Mouse (Mus musculus): ENCODE measurements around the gene Tssc4.

Gene Tssc4

DNA sequence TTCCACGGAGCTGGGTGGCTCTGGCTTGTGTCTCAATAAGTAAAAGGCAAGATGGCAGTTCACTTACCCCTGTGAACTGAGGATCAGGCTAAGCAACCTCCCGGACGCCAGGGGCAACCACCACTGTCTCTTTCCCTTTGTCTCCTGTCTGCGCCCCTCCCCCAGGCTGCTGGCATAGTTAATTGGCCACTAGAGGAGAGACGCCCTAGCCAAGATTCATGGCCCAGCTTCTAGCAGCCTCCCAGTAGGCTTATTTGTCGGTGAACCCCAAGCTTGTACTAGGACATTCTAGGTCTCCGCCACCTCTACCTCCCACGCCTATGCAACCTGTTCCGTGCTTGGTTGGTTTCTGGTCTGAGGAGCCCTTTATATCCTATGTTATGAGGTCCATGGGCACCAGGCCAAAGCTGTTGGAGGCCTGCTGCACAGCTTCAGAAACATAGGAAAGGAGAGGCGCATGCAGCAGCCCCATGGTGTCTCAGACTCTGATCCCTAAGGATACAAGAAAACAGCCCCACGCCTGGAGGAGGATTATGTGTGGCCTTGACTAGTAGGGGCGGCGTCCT, 650 bp upstream of the Tssc4 start:
- DNase-seq (ENCODE audit: low spot score in 2 of 2) = no peak

DNA sequence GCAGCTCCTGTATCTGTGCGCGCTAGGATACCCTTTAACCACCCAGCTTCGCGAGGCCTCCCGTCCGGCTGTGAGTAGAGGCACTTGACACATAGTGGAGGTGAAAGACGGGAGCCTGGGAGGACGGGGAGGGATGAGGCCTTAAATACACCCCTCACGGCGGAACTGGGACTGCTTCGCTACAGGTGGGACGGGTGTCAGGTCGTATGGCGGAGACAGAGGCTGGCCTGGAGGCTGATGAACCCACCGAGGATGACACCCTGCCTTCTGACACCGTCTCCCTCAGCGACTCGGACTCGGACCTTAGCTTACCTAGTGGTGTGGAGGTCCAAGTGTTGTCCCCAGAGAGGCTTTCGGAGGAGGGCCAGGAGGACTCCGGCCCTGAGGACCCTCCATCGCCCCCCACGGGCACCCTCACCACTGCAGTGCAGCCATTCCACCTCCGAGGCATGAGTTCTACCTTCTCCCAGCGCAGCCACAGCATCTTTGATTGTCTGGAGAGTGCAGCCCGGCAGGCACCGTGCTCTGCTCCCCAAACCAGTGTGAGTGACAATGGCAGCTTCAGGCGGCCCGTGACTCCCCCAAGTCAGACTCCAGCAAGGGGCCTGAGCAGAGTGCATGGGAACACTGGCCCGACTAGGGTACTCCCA, 827 bp downstream of the Tssc4 start:
- DNase-seq (ENCODE audit: low spot score in 2 of 2) = peak in 1 of 2 experiments; percentile 37

DNA sequence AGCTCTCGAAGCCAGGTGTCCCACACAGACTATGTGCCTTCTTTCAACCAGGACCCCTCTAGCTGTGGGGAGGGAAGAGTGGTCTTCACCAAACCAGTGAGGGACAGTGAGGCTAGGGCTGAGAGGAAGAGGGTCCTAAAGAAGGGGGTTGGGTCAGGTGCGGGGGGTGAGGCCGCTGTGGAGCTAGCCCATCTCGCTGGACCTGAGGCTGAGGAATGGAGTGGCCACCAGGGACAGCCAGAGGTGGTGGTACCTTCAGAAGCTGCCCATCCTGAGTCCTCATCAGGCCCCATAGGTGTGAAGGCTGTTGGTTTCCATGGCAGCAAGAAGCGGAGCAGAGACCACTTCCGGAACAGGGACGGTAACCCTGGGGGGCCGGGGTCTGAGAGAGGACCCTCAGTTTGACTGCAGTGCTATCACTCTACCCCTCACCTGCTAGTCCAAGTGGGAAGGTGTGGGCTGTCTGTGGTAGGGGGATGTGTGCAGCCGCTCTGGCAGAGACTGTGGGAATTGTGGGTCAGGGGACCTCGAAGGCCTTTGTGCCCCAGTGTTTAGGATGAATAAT, 1.5 kb downstream of the Tssc4 start:
- DNase-seq (ENCODE audit: low spot score in 2 of 2) = no peak

DNA sequence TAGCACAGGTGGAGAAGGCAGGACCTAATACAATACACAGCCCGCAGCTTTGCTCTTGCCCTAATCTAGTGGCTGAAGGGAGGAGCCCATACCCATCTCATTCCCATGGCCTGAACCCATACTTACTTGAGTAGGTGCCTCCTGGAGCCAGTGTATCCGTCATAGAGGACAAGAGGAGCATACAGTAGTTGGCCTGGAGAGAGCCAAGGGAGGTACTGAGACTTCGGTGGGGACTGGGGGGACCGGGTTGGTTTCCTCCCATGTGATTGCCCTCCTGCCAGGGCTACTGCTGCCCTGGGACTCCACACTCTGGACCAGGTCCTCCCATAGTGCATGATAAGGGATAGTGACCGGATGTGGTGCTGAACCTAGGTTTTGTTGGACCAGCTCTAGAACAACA, 3.6 kb downstream of the Tssc4 start:
- DNase-seq (ENCODE audit: low spot score in 2 of 2) = no peak

DNA sequence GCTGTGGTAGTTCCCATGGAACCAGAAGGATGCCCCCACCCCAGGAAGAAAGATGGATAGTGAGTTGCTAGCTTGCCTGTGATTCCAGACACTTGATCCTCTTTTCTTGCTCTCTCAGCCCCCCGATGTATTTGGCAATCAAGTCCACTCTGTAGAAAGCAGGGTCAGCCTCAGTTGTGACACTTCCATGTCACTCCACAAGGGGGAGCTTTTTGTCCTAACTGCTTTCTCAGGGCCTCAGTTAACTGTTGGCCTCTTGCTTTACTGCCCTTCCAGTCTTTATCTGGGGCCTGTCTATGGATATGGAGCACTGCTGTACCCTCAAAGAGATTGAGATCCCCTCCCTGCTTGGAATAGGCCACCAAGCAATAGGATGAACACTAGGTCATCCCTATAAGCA, 4.0 kb downstream of the Tssc4 start:
- peak; percentile 44 to 55 for DNase-seq (ENCODE audit: low spot score in 2 of 2)

DNA sequence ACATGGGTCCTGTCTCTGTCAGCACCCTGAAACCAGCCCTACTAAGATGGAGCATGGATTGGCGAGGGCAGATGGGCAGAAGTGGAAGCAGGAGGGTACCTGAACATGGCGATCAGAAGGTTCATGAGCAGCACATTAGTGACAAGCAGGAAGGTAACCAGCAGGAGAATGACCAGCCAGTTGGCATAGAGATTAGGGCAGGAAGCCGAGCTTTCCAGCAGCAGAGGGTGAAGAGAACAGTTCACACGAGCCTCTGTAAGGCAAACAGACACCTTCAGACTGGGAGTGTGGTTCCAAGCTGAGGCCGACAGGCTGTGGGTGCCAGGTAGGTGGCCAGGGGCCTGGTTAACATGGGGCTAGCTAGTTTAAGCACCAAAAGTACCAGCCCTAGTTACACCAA, 6.3 kb downstream of the Tssc4 start:
- DNase-seq (ENCODE audit: low spot score in 2 of 2) = no peak

- DNase-seq (ENCODE audit: low spot score in 2 of 2) = no peak
These were observed 8.3 kb downstream of the Tssc4 start for GRCm38 (mm10) chr7:143077351-143077750.

- no peak for DNase-seq (ENCODE audit: low spot score in 2 of 2)
These were observed 13.0 kb downstream of the Tssc4 start for GRCm38 (mm10) chr7:143082024-143082423.

DNA sequence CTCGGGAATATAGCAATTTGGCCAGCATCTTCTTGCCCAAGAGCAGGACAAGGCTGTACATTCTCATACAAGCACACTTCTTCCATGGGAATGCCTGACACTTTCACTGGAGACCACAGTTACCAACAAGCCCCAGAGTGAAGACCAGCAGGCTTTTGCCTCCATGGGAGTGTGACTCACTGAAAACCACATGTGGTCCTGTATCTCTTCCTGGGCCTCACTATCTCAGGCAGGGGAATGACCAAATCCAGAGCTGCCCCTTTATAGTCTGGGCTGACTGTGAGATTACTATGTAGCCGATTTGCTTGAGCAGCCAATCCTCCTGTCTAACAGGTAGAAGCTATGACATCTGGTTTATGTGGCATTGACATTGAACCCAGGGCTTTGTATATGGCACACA, 14.7 kb downstream of the Tssc4 start:
- DNase-seq (ENCODE audit: low spot score in 2 of 2) = no peak

DNA sequence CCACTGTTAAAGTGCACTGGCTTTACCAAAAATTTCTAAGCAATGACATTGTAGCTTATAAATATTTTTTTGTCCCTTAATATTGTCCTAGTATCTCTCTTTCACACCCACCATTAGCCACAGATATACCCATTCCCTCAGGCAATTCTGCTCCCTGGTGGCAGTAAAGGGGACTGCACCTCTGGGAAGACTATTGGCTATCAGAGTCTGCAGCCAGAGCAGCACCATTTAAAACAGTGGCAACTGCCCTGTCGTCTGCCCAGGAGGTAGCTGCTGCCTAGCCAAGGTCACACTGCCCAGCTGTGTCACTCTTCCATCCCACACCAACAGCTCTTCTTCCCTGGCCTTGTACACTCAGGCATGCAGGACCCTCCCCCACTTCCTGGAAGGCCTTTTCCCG, 17.3 kb downstream of the Tssc4 start:
- DNase-seq (ENCODE audit: low spot score in 2 of 2) = peak in 1 of 2 experiments; percentile 50

GRCm38 (mm10) chr7:143087070-143087579, 18.1 kb downstream of the Tssc4 start:
- DNase-seq (ENCODE audit: low spot score in 2 of 2) = peak in 1 of 2 experiments; percentile 34

GRCm38 (mm10) chr7:143093847-143094246, 24.8 kb downstream of the Tssc4 start:
- no peak for DNase-seq (ENCODE audit: low spot score in 2 of 2)

GRCm38 (mm10) chr7:143094592-143095553, 25.8 kb downstream of the Tssc4 start, which contains the start of gene Trpm5:
Gene Trpm5, minus strand, starts transcription at chr7:143094642.
- DNase-seq (ENCODE audit: low spot score in 2 of 2) = peak; percentile 58 to 60

DNA sequence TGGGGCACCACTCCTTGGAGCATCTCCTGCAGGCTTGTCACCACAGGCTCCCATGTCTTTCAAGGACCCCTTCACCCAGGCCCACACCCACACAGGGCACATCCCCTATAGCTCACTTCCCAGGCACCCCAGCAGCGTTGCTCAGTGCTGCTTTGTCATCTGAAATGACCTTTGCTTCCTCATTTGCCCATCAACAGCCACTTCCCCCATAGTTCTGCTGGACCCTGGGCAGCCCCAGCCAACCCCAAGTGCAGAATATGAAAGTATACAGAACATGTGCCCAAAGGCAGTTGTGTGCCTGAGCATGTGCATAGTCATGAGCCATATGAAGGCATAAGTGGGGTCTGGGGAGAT, 26.5 kb downstream of the Tssc4 start:
- no peak for DNase-seq (ENCODE audit: low spot score in 2 of 2)

DNA sequence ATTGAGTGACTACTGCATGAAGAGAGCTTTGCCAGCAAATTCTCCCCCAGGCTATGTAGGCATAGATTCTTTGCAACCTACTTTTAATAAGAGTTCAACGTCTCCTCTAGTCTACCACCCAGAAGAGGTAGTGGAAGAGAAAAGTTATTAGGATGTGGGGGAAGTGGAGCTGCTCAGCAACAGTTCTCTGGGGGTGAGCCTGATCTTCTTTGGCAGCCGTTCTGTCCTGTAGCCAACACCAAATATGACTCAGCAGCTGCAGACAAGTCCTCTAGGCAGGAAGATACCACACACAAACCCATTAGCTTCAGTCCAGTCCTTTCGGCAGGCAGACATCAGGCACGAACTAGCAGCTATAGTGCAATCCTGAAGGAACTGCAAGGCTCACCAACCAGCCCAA, 31.7 kb downstream of the Tssc4 start:
- peak; percentile 34 to 37 for DNase-seq (ENCODE audit: low spot score in 2 of 2)

GRCm38 (mm10) chr7:143105258-143105897, 36.3 kb downstream of the Tssc4 start:
- no peak for DNase-seq (ENCODE audit: low spot score in 2 of 2)

DNA sequence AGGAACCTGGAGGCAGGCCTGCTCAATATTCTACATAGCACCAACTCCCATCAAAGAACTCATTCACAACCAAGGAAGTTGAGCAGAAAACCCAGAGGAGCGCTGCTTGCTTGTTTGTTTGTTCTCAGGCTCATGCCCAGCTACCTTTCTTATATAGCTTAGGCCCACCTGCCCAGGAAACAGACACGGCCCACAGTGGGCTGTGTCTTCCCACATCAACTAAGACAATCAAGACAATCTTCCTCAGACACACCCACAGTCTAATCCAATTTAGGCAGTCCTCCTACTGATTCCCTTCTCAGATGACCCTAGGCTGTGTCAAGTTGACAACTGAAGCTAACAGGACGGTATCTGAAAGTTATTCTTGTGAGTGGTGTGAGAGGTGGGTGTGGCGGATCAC, 37.0 kb downstream of the Tssc4 start, which contains the start of gene Kcnq1:
Kcnq1 (plus strand) TSS at position 301 of the 400 bp plus-strand sequence.
- no peak for DNase-seq (ENCODE audit: low spot score in 2 of 2)

DNA sequence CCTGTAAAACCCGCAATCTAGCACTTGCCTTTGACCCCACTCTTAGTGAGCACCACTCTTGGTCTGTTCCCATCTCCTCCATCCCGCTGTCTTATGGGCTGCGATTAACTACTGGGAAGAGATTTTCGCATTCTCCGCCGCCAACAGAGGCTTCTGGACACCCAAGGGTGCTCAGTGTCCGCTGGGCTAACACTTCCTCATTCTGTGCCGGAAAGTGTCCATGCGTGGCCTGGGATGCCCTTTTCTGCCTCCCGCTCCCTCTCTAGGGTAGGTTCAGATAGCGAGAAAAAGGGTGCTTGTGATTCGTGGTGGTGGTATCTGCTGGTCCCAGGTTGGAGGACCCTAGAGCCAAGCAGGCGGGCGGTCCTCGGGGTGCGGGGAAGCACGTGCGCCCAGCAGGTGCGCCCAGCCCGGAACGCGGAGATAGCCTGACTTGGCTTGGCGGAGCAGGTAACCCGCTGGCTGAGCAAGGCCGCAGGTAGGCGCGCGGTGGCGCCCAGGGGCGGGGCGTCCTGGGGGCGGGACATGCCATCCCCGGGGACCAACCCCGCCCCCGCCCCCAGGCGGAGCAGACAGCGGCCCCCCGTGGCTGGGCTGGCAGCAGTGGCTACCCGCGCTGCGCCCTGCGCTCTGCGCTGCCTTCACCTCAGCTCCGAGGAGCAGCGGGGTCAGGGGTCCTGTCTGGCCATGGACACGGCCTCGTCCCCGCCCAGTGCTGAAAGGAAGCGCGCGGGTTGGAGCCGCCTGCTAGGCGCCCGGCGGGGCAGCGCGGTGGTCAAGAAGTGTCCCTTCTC, 37.8 kb downstream of the Tssc4 start:
- no peak for DNase-seq (ENCODE audit: low spot score in 2 of 2)

GRCm38 (mm10) chr7:143108200-143108599, 39.2 kb downstream of the Tssc4 start:
- no peak for DNase-seq (ENCODE audit: low spot score in 2 of 2)

- no peak for DNase-seq (ENCODE audit: low spot score in 2 of 2)
These were observed 40.1 kb downstream of the Tssc4 start for GRCm38 (mm10) chr7:143108996-143109660.
